Mouse (Mus musculus): ENCODE results near the gene Mapk7.

DNA sequence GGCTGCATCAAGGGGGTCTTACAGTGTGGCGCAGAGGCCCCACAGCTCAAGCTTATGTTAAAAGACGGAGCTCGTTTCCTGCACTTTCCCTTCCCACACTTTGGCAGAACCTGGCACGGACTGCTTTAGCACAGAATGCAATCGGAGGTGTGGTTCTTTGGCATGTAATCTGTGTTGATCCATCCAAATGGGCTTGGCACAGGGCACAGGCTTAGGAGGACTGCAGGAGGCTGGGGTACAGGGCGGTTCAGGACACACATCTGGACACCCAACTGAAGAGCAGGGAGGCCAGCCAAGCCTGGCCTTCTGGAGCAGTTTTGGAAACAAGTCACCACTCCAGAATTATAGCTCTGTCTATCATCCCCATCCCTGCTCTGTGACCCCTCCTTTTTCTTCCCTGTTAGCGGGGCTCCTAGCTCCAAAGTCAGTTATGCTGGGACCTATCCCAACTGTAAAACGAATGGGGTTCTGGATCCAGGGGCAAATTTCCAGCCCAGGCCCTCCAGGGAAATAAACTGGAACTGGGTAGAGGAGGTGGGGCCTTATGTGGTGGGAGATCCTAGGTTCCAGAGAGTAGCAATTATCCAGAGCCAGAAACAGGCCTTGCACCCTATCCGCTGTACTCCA is 45.5 kb downstream of the Mapk7 start:
- TF ChIP-seq CTCF (IDR thresholded peaks at IDR 0.05), result no peak
- no peak for TF ChIP-seq EP300 (IDR thresholded peaks at IDR 0.05)
